Mouse (Mus musculus) embryonic facial prominence, embryonic 14.5 days (tissue): ENCODE data around the gene Gys2. TPM values are rescaled to one million over a fixed set of nuclear protein-coding genes. Genes with fewer than 3 reads are reported as not detected.

Source experiments
- polyA plus RNA-seq: library from polyadenylated mRNA; unstranded; fragments of >200 nt; fragmentation: Nextera tagmentation; extraction: Ambion mirVana; gene quantifications from 2 replicates; pipeline ENCODE4 v1.2.1, GENCODE M21; 2014

The Gys2 gene
- polyA plus RNA-seq, 1 experiment from 2014 or later = not detected

Other genes with a start within 250 kb of the Gys2 start
- gene Iapp, start 174.7 kb downstream of the Gys2 start, polyA plus RNA-seq = 0.35 and 0.42 TPM in 2 replicates
- 0.75 and 0.96 TPM in 2 replicates for gene Slco1a5, start 150.1 kb downstream of the Gys2 start, polyA plus RNA-seq
- gene Pyroxd1, start 127.5 kb downstream of the Gys2 start, polyA plus RNA-seq = 13.2 and 16.8 TPM in 2 replicates
- gene Recql, start 86.0 kb downstream of the Gys2 start, polyA plus RNA-seq = 22.9 and 30.2 TPM in 2 replicates
- 133 and 142 TPM in 2 replicates for gene Golt1b, start 85.9 kb downstream of the Gys2 start, polyA plus RNA-seq
- 1.1 TPM in 2 replicates for gene Spx, start 59.7 kb downstream of the Gys2 start, polyA plus RNA-seq
- gene Ldhb, start 34.8 kb upstream of the Gys2 start, polyA plus RNA-seq = 218 and 247 TPM in 2 replicates
- gene Kcnj8, start 98.5 kb upstream of the Gys2 start, polyA plus RNA-seq = 16.8 and 21.0 TPM in 2 replicates
- 7.7 and 7.9 TPM in 2 replicates for gene Abcc9, start 229.2 kb upstream of the Gys2 start, polyA plus RNA-seq